Mouse (Mus musculus): ENCODE results near the gene Muc4.

DNA sequence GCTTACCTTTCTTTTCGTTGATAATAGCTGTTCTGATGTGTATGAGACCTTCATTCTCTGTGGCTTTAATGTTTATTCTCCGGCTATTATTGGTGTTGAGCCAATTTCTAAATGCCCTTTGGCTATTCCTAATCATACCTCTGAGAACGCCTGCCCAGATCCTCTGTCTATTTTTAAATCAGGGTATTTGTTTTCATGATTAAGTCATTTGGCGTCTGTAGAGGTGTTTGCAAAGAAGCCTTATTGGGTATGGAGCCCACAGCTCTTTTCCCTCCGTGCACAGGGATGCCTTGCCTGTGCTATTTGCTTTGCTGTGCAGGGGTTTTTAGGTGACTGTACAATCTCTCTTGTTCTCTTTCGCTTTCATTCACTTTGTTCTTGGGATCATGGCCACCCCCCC is 22.1 kb upstream of the Muc4 start:
- TF ChIP-seq EP300 (IDR thresholded peaks at IDR 0.05; ENCODE audit: low read depth): no peak
- no peak for TF ChIP-seq CTCF (IDR thresholded peaks at IDR 0.05; ENCODE audit: low read depth)

Data from heart, postnatal 0 days (tissue).